Mouse (Mus musculus) ES-Bruce4 (cell line): ENCODE results near the gene Foxk1. TPM values are rescaled to one million over a fixed set of nuclear protein-coding genes. Genes with fewer than 3 reads are reported as not detected.

Source experiments
- H3K27ac ChIP-seq: 2 replicates; pipeline ENCODE4 v1.5.1; 2012; ENCODE audit warnings: low read length, inconsistent platforms; ENCODE audit not compliant: insufficient read depth
- H3K27me3 ChIP-seq: 2 replicates; pipeline ENCODE4 v1.6.1; 2012; ENCODE audit warnings: mild to moderate bottlenecking, low read length, inconsistent platforms; ENCODE audit not compliant: control insufficient read depth, poor library complexity, insufficient read depth, severe bottlenecking
- H3K36me3 ChIP-seq: 2 replicates; pipeline ENCODE4 v1.6.1; 2012; ENCODE audit warnings: inconsistent platforms, mild to moderate bottlenecking, low read length, moderate library complexity; ENCODE audit not compliant: control insufficient read depth, poor library complexity, insufficient read depth, severe bottlenecking
- H3K4me1 ChIP-seq: one replicate; pipeline ENCODE4 v1.8.1; 2011; ENCODE audit warnings: low read length; ENCODE audit not compliant: control insufficient read depth, insufficient read depth
- H3K4me3 ChIP-seq: 2 replicates; pipeline ENCODE4 v1.5.1; 2011; ENCODE audit warnings: low read depth, mild to moderate bottlenecking, low read length
- H3K9ac ChIP-seq: 2 replicates; pipeline ENCODE4 v1.6.1; 2012; ENCODE audit warnings: low read depth, mild to moderate bottlenecking, inconsistent platforms; ENCODE audit not compliant: poor library complexity, severe bottlenecking
- H3K9me3 ChIP-seq: replicated peaks from 2 replicates; pipeline ENCODE4 v1.6.1; 2012; ENCODE audit warnings: mild to moderate bottlenecking, low read length, inconsistent platforms; ENCODE audit not compliant: control insufficient read depth, poor library complexity, insufficient read depth, severe bottlenecking
- CTCF ChIP-seq: IDR thresholded peaks from one replicate; pipeline ENCODE4 v1.8.1; 2011; ENCODE audit warnings: low read depth, low read length
- EP300 ChIP-seq: IDR thresholded peaks from 2 replicates; pipeline ENCODE4 v1.6.1; 2011; ENCODE audit warnings: low read depth, low read length; ENCODE audit not compliant: insufficient read depth
- POLR2A ChIP-seq: IDR thresholded peaks from one replicate; pipeline ENCODE4 v1.8.1; 2011; ENCODE audit warnings: low read length; ENCODE audit not compliant: insufficient read depth
- polyA plus RNA-seq: library from polyadenylated mRNA; stranded (reverse); fragments of >200 nt; gene quantifications from 2 replicates; pipeline ENCODE4 v1.2.4, GENCODE M21; 2011; ENCODE audit warnings: low read depth; ENCODE audit not compliant: missing spikeins, insufficient read depth, insufficient read length

The Foxk1 gene
- polyA plus RNA-seq, 1 experiment, result 17.7 TPM

GRCm38 (mm10) chr5:142505695-142506423, 104.6 kb downstream of the Foxk1 start:
- H3K36me3 ChIP-seq, result no peaks in the 10 kb centered on the region
- H3K27ac ChIP-seq, result no peak overlapping the region
- H3K4me1 ChIP-seq, result peaks cover 3% of the 10 kb centered on the region
- TF ChIP-seq CTCF (peak; percentile 50), POLR2A (no peak)
- no peak overlapping the region for H3K4me3 ChIP-seq
- H3K9me3 ChIP-seq, result no peaks in the 10 kb centered on the region
- H3K27me3 ChIP-seq, result no peaks in the 10 kb centered on the region
- H3K9ac ChIP-seq, result no peak overlapping the region

GRCm38 (mm10) chr5:142509141-142510060, 108.1 kb downstream of the Foxk1 start:
- Histone ChIP-seq H3K9ac (no peak overlapping the region), H3K27me3 (no peaks in the 10 kb centered on the region), H3K9me3 (no peaks in the 10 kb centered on the region), H3K4me3 (no peak overlapping the region), H3K36me3 (no peaks in the 10 kb centered on the region), H3K4me1 (no peaks in the 10 kb centered on the region), H3K27ac (no peak overlapping the region)
- TF ChIP-seq CTCF, result no peak
- TF ChIP-seq POLR2A, result no peak
- no peak for TF ChIP-seq EP300

- Histone ChIP-seq H3K9ac (no peak overlapping the region), H3K4me3 (no peak overlapping the region), H3K9me3 (no peaks in the 10 kb centered on the region), H3K4me1 (no peaks in the 10 kb centered on the region), H3K36me3 (no peaks in the 10 kb centered on the region), H3K27me3 (no peaks in the 10 kb centered on the region), H3K27ac (no peak overlapping the region)
- TF ChIP-seq CTCF, result no peak
- no peak for TF ChIP-seq EP300
- no peak for TF ChIP-seq POLR2A
These were observed 108.7 kb downstream of the Foxk1 start for GRCm38 (mm10) chr5:142510061-142510414.

Other genes with a start within 250 kb of the Foxk1 start
- 6.9 and 7.9 TPM in 2 replicates for gene Ap5z1, start 62.4 kb downstream of the Foxk1 start, polyA plus RNA-seq
- 3.3 and 3.9 TPM in 2 replicates for gene Papolb, start 128.6 kb downstream of the Foxk1 start, polyA plus RNA-seq
- gene Radil, start 149.6 kb downstream of the Foxk1 start, polyA plus RNA-seq, result 78.0 and 79.3 TPM in 2 replicates
- 0.26 TPM in 1 of 2 replicates, not detected in the other for gene Mmd2, start 207.3 kb downstream of the Foxk1 start, polyA plus RNA-seq
- 50.6 and 55.0 TPM in 2 replicates for gene Wipi2, start 226.2 kb downstream of the Foxk1 start, polyA plus RNA-seq